18 mouse cellular contexts compared by ENCODE assay signal in the genomic region with DNA sequence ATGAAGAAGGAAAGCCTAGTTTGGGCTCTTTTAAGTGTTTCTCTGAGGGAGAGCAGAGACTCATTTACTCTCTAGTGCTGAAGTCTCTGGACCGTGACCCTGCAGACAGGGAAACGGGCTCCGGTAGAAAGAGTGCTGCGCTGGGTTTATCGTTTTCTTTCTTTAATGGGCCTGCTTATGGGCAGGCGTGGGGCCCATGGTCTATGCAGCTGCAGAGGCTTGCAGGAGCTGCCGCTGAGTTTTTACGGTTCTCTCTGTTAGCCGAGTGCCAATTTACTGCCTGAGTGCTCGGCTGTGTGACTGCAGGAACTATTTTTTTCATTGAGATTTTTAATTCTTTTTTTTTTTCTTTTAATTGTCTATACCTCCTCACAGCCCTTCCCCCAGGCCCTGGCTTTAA. TPM values are rescaled to one million over a fixed set of nuclear protein-coding genes. Genes with fewer than 3 reads are reported as not detected.
A peak's percentile ranks its signal among the peaks of the same experiment; 100 is the strongest.
DNase-seq lines count a peak whose midpoint lies in the region; ATAC-seq lines count a peak whose summit lies in the region.
"Had no signal": no experiment of that assay in that cellular context is flagged by ENCODE, and none has a peak within 500 bp of the region (broad histone marks: within the 10 kb centered on the region; RNA-seq: fewer than 3 reads in every experiment).

No protein-coding gene starts in this region.

- no peak overlapping the region for H3K9ac ChIP-seq in forebrain, embryonic 15.5 days (replicated peaks)
- H3K9ac ChIP-seq in forebrain, embryonic 13.5 days = no peak overlapping the region
- H3K9ac ChIP-seq in midbrain, embryonic 11.5 days (ENCODE audit: low read length) = no peak overlapping the region
- no peak overlapping the region for H3K9ac ChIP-seq in midbrain, embryonic 16.5 days (ENCODE audit: low read depth, low read length)
- H3K9ac ChIP-seq: liver, embryonic 15.5 days had no signal

- no peak for ATAC-seq in forebrain, embryonic 15.5 days (replicated peaks)
- ATAC-seq in forebrain, embryonic 13.5 days = no peak
- ATAC-seq in midbrain, embryonic 11.5 days (ENCODE audit: low FRiP score) = no peak
- no peak for ATAC-seq in midbrain, embryonic 16.5 days
- ATAC-seq: lung, postnatal 0 days had no signal

- H3K36me3 ChIP-seq in forebrain, embryonic 15.5 days = peaks cover 3% of the 10 kb centered on the region; the same call in 1 of the 2 replicates
- no peaks in the 10 kb centered on the region; the same call in 1 of the 2 replicates for H3K36me3 ChIP-seq in forebrain, embryonic 13.5 days (ENCODE audit: poor library complexity, severe bottlenecking)
- H3K36me3 ChIP-seq in midbrain, embryonic 11.5 days (ENCODE audit: control insufficient read depth, insufficient read depth, low read length) = no peaks in the 10 kb centered on the region
- no peaks in the 10 kb centered on the region for H3K36me3 ChIP-seq in midbrain, embryonic 16.5 days (ENCODE audit: control insufficient read depth, insufficient read depth, low read length)
- no peaks in the 10 kb centered on the region for H3K36me3 ChIP-seq in limb, embryonic 10.5 days
- H3K36me3 ChIP-seq: liver, embryonic 15.5 days had no signal

- peak overlapping the region; percentile 67 for H3K27ac ChIP-seq in forebrain, embryonic 15.5 days (replicated peaks)
- no peak overlapping the region for H3K27ac ChIP-seq in forebrain, embryonic 13.5 days
- H3K27ac ChIP-seq in midbrain, embryonic 11.5 days (ENCODE audit: low read depth, low read length) = peak overlapping the region; percentile 20; the same call in 1 of the 2 replicates
- no peak overlapping the region for H3K27ac ChIP-seq in midbrain, embryonic 16.5 days (ENCODE audit: low read length)
- H3K27ac ChIP-seq in limb, embryonic 10.5 days = peak overlapping the region; percentile 73; the same call in 1 of the 2 replicates
- H3K27ac ChIP-seq: gastrocnemius, adult 2 months; liver, embryonic 15.5 days; stomach, postnatal 0 days had no signal

- no peaks in the 10 kb centered on the region for H3K9me3 ChIP-seq in forebrain, embryonic 15.5 days
- no peaks in the 10 kb centered on the region for H3K9me3 ChIP-seq in forebrain, embryonic 13.5 days (replicated peaks)
- no peaks in the 10 kb centered on the region for H3K9me3 ChIP-seq in midbrain, embryonic 11.5 days (ENCODE audit: control insufficient read depth, low read length)
- H3K9me3 ChIP-seq in midbrain, embryonic 16.5 days (replicated peaks; ENCODE audit: control insufficient read depth, low read length, poor library complexity, severe bottlenecking) = no peaks in the 10 kb centered on the region
- H3K9me3 ChIP-seq in limb, embryonic 10.5 days (replicated peaks) = no peaks in the 10 kb centered on the region
- H3K9me3 ChIP-seq: liver, embryonic 15.5 days had no signal

- H3K27me3 ChIP-seq in forebrain, embryonic 15.5 days = no peaks in the 10 kb centered on the region
- H3K27me3 ChIP-seq in forebrain, embryonic 13.5 days = no peaks in the 10 kb centered on the region
- H3K27me3 ChIP-seq in midbrain, embryonic 11.5 days (ENCODE audit: control insufficient read depth, insufficient read depth, low read length) = no peaks in the 10 kb centered on the region
- 0 out of 2 replicates have a peak, but pooled peaks cover 2% of the 10 kb centered on the region for H3K27me3 ChIP-seq in midbrain, embryonic 16.5 days (ENCODE audit: control insufficient read depth, insufficient read depth, low read depth, low read length)
- no peaks in the 10 kb centered on the region for H3K27me3 ChIP-seq in limb, embryonic 10.5 days (ENCODE audit: low read depth, poor library complexity, severe bottlenecking)
- H3K27me3 ChIP-seq: liver, embryonic 15.5 days had no signal

- peaks cover 55% of the 10 kb centered on the region for H3K4me1 ChIP-seq in forebrain, embryonic 15.5 days
- H3K4me1 ChIP-seq in forebrain, embryonic 13.5 days = peaks cover 57% of the 10 kb centered on the region
- 0 out of 2 replicates have a peak, but pooled peaks cover 4% of the 10 kb centered on the region for H3K4me1 ChIP-seq in midbrain, embryonic 11.5 days (ENCODE audit: control insufficient read depth, insufficient read depth, low read length)
- peaks cover 15% of the 10 kb centered on the region for H3K4me1 ChIP-seq in midbrain, embryonic 16.5 days (ENCODE audit: control insufficient read depth, insufficient read depth, low read length)
- peaks cover 44% of the 10 kb centered on the region for H3K4me1 ChIP-seq in limb, embryonic 10.5 days

- H3K4me3 ChIP-seq in forebrain, embryonic 15.5 days = no peak overlapping the region
- no peak overlapping the region for H3K4me3 ChIP-seq in forebrain, embryonic 13.5 days
- no peak overlapping the region for H3K4me3 ChIP-seq in midbrain, embryonic 11.5 days (ENCODE audit: low read depth, low read length)
- no peak overlapping the region for H3K4me3 ChIP-seq in midbrain, embryonic 16.5 days (ENCODE audit: low read depth, low read length)
- H3K4me3 ChIP-seq in limb, embryonic 10.5 days = no peak overlapping the region
- H3K4me3 ChIP-seq: gastrocnemius, adult 2 months; liver, embryonic 15.5 days; myocyte had no signal

- no peak overlapping the region for H3K4me2 ChIP-seq in forebrain, embryonic 15.5 days (replicated peaks)
- no peak overlapping the region for H3K4me2 ChIP-seq in forebrain, embryonic 13.5 days
- no peak overlapping the region for H3K4me2 ChIP-seq in midbrain, embryonic 11.5 days
- no peak overlapping the region for H3K4me2 ChIP-seq in midbrain, embryonic 16.5 days (ENCODE audit: low read length)
- H3K4me2 ChIP-seq: liver, embryonic 15.5 days had no signal

- DNase-seq in midbrain, embryonic 11.5 days (ENCODE audit: low spot score, missing footprints) = no peak
- no peak for DNase-seq in limb, embryonic 10.5 days (ENCODE audit: low spot score)
- DNase-seq in retina, postnatal 1 day = peak; percentile 55
- no peak for DNase-seq in T-cell, adult 2 months (ENCODE audit: low spot score)
- DNase-seq: adrenal gland, adult 8-10 months; cerebellum, adult 11 months; gastrocnemius, adult 2 months; heart, adult 11 months; kidney, adult 11 months; layer of hippocampus, postnatal 36 days; thymus, postnatal 25 days had no signal

- WGBS in forebrain, embryonic 15.5 days = 14% methylated on average over 10 of the region's 10 CpGs
- 19% methylated on average over 10 of the region's 10 CpGs for WGBS in forebrain, embryonic 13.5 days
- 35% methylated on average over 10 of the region's 10 CpGs for WGBS in midbrain, embryonic 11.5 days
- 21% methylated on average over 10 of the region's 10 CpGs for WGBS in midbrain, embryonic 16.5 days
- WGBS in limb, embryonic 10.5 days = 52% methylated on average over 10 of the region's 10 CpGs

RNA-seq across cellular contexts. Expression of gene Cacng5, which starts 55.1 kb away (rescaled TPM):
- polyA plus RNA-seq in forebrain, embryonic 15.5 days (2015; fragmentation: Nextera tagmentation; extraction: Ambion mirVana) = 5.6 and 7.2 TPM in 2 replicates
- 1.4 and 2.2 TPM in 2 replicates for polyA plus RNA-seq in forebrain, embryonic 13.5 days (2015; fragmentation: Nextera tagmentation; extraction: Ambion mirVana)
- polyA plus RNA-seq in midbrain, embryonic 11.5 days (2014; fragmentation: Nextera tagmentation; extraction: Ambion mirVana) = 1.0 and 1.3 TPM in 2 replicates
- polyA plus RNA-seq in midbrain, embryonic 16.5 days (2015; fragmentation: Nextera tagmentation; extraction: Ambion mirVana) = 10.3 and 12.7 TPM in 2 replicates
- 0.05 TPM in 2 replicates for polyA plus RNA-seq in limb, embryonic 10.5 days (2016; fragmentation: Nextera tagmentation; extraction: Ambion mirVana)
- polyA plus RNA-seq: lung, postnatal 0 days; myocyte had no signal

Comparison
In these comparisons a context has a peak if more than half of its experiments do, and no peak if none do; other contexts are left out.
1. H3K27ac ChIP-seq: peak in forebrain, embryonic 15.5 days (single experiment), midbrain, embryonic 11.5 days (single experiment) and limb, embryonic 10.5 days (single experiment); none in forebrain, embryonic 13.5 days (single experiment) and midbrain, embryonic 16.5 days (single experiment).